Mouse (Mus musculus): ENCODE data around the gene Tmx1.

Gene Tmx1

DNA sequence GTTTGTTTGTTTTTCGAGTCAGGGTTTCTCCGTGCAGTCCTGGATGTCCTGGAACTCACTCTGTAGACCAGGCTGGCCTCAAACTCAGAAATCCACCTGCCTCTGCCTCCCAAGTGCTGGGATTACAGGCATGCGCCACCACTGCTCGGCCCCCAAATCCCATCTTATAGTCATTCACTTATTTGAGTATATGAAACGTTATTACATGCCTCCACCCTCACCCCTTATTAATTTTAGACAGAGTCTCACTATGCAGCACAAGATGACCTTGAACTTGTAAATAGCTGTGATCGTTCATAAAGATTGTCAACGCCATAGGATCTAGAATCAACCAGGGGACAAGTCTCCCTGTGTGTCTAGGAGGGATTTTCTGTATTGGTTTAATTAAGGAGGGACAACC is 33.1 kb downstream of the Tmx1 start:
- in situ Hi-C loops (cut with MboI; ENCODE audit: low sequenced_read_pairs), result no loop called here

DNA sequence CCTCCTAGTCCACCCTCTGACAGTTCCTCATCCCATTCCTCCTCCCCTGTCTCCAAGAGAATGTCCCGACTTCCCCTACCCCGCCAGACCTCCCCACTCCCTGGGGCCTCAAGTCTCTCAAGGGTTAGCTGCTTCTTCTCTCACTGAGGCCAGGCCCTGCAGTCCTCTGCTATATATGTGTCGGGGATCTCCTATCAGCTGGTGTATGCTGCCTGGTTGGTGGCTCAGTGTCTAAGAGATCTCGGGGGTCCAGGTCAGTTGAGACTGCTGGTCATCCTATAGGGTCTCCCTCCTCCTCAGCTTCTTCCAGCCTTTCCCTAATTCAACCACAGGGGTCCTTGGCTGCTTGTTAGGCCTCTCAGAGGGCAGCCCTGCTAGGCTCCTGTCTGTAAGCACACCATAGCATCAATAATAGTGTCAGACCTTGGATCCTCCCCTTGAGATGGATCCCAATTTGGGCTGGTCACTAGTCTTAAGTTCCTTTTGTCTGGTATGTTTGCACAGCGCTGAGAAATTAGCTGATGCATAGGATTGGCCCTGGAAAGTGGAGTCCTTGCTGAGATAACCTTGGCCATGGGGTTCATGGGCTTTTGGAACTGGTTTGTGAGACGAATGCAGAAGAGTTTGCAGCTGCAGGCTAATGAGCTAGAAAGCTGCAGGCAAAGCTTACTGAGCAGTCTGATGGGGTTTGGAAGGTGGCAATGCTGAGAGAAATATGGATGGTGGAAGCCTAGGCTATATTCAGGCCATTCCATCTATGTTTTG is 34.0 kb downstream of the Tmx1 start:
- in situ Hi-C loops (cut with MboI; ENCODE audit: low sequenced_read_pairs), result no loop called here

DNA sequence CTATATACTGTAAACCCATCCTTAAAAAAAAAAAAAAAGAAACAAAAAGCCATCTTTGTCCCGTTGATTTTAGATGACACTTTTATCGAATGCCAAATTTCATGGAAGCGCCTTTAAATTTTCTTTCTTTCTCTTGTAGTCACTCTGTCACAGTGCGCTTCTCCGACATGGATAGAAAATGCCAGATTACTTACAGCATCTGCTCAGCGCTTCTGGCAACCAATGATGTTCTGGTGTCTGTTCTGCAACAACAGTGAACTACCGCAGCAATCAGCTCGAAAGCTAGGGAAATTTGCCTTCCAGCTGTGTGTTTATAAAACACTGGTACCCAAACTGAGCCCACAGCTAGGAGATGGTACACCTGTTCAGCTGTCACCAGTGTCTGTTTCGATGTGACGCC is 39.5 kb downstream of the Tmx1 start:
- in situ Hi-C loops (cut with MboI; ENCODE audit: low sequenced_read_pairs), result no loop called here

DNA sequence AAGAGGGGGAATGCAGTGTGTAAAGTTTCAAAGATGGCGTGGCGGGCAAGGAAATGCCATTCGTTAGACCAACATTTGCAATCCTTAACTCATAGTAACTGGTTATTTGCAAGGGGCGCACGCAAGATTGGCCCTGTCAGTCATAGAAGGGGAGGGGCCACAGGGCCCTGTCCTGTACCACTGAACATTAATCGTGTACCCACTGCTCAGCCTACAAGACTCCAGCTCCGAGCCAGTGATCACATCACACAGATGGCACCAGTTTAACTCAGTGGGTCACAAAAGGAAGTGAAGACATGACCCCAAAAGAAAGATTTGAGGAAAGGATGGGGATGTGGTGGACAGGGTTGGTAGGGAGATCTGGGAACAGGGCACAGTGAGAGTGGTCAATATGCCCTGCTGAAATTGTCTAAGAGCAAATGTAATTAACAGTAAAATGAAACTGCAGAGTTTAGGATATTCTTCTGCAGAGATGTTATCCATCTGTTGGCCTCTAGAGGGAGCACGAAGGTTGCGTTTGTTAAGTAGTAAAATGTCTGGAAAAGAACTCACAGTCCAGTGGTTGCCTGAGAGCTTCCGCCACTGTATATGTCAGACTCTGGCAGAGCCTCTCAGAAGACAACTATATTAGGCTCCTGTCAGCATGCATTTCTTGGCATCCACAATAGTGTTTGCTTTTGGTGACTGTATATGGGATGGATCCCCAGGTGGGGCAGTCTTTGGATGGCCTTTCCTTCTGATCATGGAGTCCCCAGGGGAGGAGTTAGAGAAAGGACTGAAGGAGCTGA is 41.8 kb downstream of the Tmx1 start:
- in situ Hi-C loops (cut with MboI; ENCODE audit: low sequenced_read_pairs), result loop anchor here (5.0 kb wide), 1 partner anchor 413 kb away; no protein-coding TSS in a partner anchor

DNA sequence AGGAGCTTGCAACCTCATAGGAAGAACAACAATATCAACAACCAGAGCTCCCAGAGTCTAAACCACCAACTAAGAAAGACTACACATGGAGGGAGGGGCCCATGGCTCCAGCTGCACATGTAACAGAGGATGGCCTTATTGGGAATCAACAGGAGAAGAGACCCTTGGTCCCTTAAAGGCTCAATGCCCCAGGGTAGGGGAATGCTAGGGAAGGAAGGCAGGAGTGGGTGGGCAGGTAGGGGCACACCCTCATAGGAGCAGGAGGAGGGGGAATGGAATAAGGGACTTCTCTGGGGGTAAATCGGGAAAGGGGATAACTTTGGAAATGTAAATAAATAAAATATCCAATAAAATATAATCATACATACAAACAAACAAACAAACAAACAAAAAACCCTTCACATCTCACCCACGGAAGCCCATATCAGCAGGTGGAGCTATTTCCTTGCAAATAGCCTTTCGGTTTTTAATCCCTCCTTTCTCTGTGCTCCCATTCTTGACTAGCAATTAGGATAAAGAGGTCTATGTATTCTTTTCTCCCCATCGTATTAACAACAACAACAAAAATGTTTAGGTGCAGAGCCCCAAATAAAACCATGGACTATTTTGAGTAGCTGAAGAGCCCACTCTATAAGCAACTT is 42.5 kb downstream of the Tmx1 start:
- in situ Hi-C loops (cut with MboI; ENCODE audit: low sequenced_read_pairs), result loop anchor here (5.0 kb wide), 1 partner anchor 412 kb away; no protein-coding TSS in a partner anchor

DNA sequence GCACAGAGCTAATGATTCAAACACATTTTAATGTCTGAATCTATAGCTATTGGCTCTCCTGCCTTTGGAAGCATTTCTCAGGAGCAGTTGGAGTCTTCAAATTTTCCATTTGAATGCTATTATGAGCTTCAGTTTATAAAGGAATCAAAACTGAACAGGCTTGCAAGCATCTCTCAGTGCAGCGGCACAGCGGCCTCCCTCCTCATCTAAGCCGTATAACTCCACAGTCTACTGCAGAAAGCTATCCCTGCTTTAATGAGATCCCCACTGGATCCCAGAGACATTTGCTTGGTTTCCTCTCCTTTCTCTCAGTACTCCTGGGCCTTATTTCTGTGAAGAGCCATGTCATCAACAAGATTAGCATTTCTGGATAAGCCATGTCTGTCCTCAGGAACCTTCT is 45.2 kb downstream of the Tmx1 start:
- in situ Hi-C loops (cut with MboI; ENCODE audit: low sequenced_read_pairs), result loop anchor here (5.0 kb wide), 1 partner anchor 409 kb away; no protein-coding TSS in a partner anchor

DNA sequence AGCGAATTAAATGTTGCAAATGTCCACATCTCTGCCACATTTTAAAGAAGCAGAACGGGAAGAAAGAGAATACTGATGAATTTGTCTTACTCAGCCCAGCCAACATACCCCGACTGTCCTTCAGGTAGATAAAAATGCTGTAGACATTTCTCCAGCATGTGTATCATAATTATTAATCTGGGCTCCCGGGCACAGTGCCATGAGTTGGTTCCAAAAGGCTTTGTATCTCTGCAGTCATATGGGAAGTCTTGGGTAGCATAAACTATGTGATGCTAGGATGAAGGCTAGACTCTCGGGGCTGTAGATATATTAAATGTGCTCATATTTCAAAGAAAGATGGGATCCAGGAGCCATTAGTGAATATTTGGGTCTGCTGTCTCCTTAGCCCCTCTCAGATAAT is 53.1 kb downstream of the Tmx1 start:
- in situ Hi-C loops (cut with MboI; ENCODE audit: low sequenced_read_pairs), result no loop called here

DNA sequence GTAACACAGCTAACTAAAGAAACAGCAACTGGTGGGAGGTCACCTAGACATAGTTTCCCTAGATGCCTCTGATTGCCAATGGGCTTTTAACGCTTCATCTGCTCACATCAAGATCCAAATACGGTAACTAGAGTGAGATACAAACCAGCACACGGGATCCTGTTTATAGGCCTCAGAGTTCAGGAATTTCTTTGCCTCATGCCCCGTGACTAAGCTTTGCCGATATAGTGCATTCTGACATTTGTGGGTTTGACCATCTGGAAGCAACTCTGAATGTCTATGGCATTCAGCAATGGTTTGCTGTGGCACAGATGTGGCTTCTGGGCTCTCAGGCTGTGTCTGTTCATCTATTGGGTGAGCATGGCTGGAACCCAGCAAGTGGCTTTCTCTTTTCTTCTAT is 59.1 kb downstream of the Tmx1 start:
- in situ Hi-C loops (cut with MboI; ENCODE audit: low sequenced_read_pairs), result no loop called here

DNA sequence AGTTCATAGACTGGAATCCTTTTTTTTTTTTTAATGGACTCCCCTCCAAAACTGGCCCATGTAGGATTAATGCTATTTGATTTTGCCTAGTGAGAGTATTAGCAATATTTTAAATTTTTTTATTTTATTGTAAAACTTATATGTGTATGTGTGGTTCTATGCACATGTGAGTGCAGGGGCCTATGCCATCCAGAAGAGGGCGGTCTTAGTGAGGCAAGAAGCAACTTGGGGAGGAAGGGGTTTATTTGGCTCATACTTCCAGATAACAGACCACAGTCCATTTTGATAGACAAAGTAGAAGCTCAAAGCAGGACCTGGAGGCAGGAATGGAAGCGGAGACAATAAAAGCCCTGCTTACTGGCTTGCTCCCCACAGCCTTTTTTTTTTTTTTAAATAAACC is 59.5 kb downstream of the Tmx1 start:
- in situ Hi-C loops (cut with MboI; ENCODE audit: low sequenced_read_pairs), result no loop called here

Data from CH12F3 (cell line).